Mouse (Mus musculus): ENCODE data around the gene Ssbp3.
A peak's percentile ranks its signal among the peaks of the same experiment; 100 is the strongest.

Ssbp3 gene

GRCm38 (mm10) chr4:106934931-106935582 lies 24.6 kb downstream of the Ssbp3 start:
- no peak for DNase-seq (ENCODE audit: low read depth, low spot score)

- DNase-seq (ENCODE audit: low read depth, low spot score): no peak
Measured at GRCm38 (mm10) chr4:106935583-106935935, 25.1 kb downstream of the Ssbp3 start.

GRCm38 (mm10) chr4:106936041-106936440 lies 25.5 kb downstream of the Ssbp3 start:
- no peak for DNase-seq (ENCODE audit: low read depth, low spot score)

- peak; percentile 47 for DNase-seq (ENCODE audit: low read depth, low spot score)
Measured at GRCm38 (mm10) chr4:106936741-106937140, 26.2 kb downstream of the Ssbp3 start.

GRCm38 (mm10) chr4:106938506-106939222 lies 28.2 kb downstream of the Ssbp3 start:
- DNase-seq (ENCODE audit: low read depth, low spot score): no peak

- DNase-seq (ENCODE audit: low read depth, low spot score): peak; percentile 23
Measured at GRCm38 (mm10) chr4:106939223-106939918, 28.9 kb downstream of the Ssbp3 start.

- DNase-seq (ENCODE audit: low read depth, low spot score): no peak
Measured at GRCm38 (mm10) chr4:106939919-106940227, 29.4 kb downstream of the Ssbp3 start.

- DNase-seq (ENCODE audit: low read depth, low spot score): no peak
Measured at GRCm38 (mm10) chr4:106940945-106941344, 30.4 kb downstream of the Ssbp3 start.

GRCm38 (mm10) chr4:106941475-106941874 lies 31.0 kb downstream of the Ssbp3 start:
- no peak for DNase-seq (ENCODE audit: low read depth, low spot score)

- no peak for DNase-seq (ENCODE audit: low read depth, low spot score)
Measured at GRCm38 (mm10) chr4:106942491-106942890, 32.0 kb downstream of the Ssbp3 start.

- DNase-seq (ENCODE audit: low read depth, low spot score): no peak
Measured at GRCm38 (mm10) chr4:106943627-106944026, 33.1 kb downstream of the Ssbp3 start.

- DNase-seq (ENCODE audit: low read depth, low spot score): no peak
Measured at GRCm38 (mm10) chr4:106944898-106945297, 34.4 kb downstream of the Ssbp3 start.

- DNase-seq (ENCODE audit: low read depth, low spot score): no peak
Measured at GRCm38 (mm10) chr4:106947741-106948140, 37.2 kb downstream of the Ssbp3 start.

GRCm38 (mm10) chr4:106948546-106948945 lies 38.0 kb downstream of the Ssbp3 start:
- DNase-seq (ENCODE audit: low read depth, low spot score): no peak

- DNase-seq (ENCODE audit: low read depth, low spot score): no peak
Measured at GRCm38 (mm10) chr4:106949200-106949599, 38.7 kb downstream of the Ssbp3 start.

GRCm38 (mm10) chr4:106950801-106951200 lies 40.3 kb downstream of the Ssbp3 start:
- no peak for DNase-seq (ENCODE audit: low read depth, low spot score)

GRCm38 (mm10) chr4:106951455-106951854 lies 41.0 kb downstream of the Ssbp3 start:
- no peak for DNase-seq (ENCODE audit: low read depth, low spot score)

- no peak for DNase-seq (ENCODE audit: low read depth, low spot score)
Measured at GRCm38 (mm10) chr4:106953221-106953620, 42.7 kb downstream of the Ssbp3 start.

GRCm38 (mm10) chr4:106953760-106954159 lies 43.3 kb downstream of the Ssbp3 start:
- DNase-seq (ENCODE audit: low read depth, low spot score): no peak

GRCm38 (mm10) chr4:106955729-106956712 lies 45.5 kb downstream of the Ssbp3 start:
- DNase-seq (ENCODE audit: low read depth, low spot score): no peak

- no peak for DNase-seq (ENCODE audit: low read depth, low spot score)
Measured at GRCm38 (mm10) chr4:106958117-106958516, 47.6 kb downstream of the Ssbp3 start.

GRCm38 (mm10) chr4:106958561-106958960 lies 48.1 kb downstream of the Ssbp3 start:
- no peak for DNase-seq (ENCODE audit: low read depth, low spot score)
